Mouse (Mus musculus) MEL (cell line): ENCODE results near the gene Lrrk1.

Source experiments
- BHLHE40 ChIP-seq: IDR thresholded peaks from 2 replicates; pipeline ENCODE4 v1.6.1; 2012; ENCODE audit warnings: low read depth, mild to moderate bottlenecking, inconsistent platforms, low read length, improper control_type of control experiment, borderline replicate concordance
- CTCF ChIP-seq, 3 experiments: IDR thresholded peaks in 2 of 3; conservative IDR thresholded peaks in 1 of 3; 2 replicates each; pipeline ENCODE4 v1.5.1; 2011 to 2012; ENCODE audit warnings: low read length in 3 of 3, low read depth in 2 of 3, mild to moderate bottlenecking in 2 of 3, improper control_type of control experiment in 1 of 3, inconsistent platforms in 1 of 3, mixed read lengths in 1 of 3, moderate library complexity in 1 of 3; ENCODE audit not compliant: control insufficient read depth in 1 of 3, insufficient read depth in 1 of 3, poor library complexity in 1 of 3, severe bottlenecking in 1 of 3
- EP300 ChIP-seq, 2 experiments: IDR thresholded peaks; 2 replicates each; pipeline ENCODE4 v1.6.1; 2011; ENCODE audit warnings: improper control_type of control experiment in 2 of 2, low read length in 2 of 2, low read depth in 1 of 2, mild to moderate bottlenecking in 1 of 2
- GATA1 ChIP-seq: IDR thresholded peaks from 2 replicates; pipeline ENCODE4 v1.6.1; 2011; ENCODE audit warnings: low read depth, low read length, improper control_type of control experiment
- JUND ChIP-seq: IDR thresholded peaks from 2 replicates; pipeline ENCODE4 v1.6.1; 2011; ENCODE audit warnings: low read depth, mild to moderate bottlenecking, improper control_type of control experiment, low read length
- MAX ChIP-seq: IDR thresholded peaks from 2 replicates; pipeline ENCODE4 v1.6.1; 2011; ENCODE audit warnings: low read length, improper control_type of control experiment
- MXI1 ChIP-seq: IDR thresholded peaks from 2 replicates; pipeline ENCODE4 v1.6.1; 2011; ENCODE audit warnings: mild to moderate bottlenecking, low read depth, low read length, improper control_type of control experiment
- POLR2A ChIP-seq, 2 experiments: IDR thresholded peaks; 2 replicates each; pipeline ENCODE4 v1.6.1; 2011 to 2012; ENCODE audit warnings: low read length in 2 of 2, mild to moderate bottlenecking in 2 of 2, control low read depth in 1 of 2, improper control_type of control experiment in 1 of 2, low read depth in 1 of 2, moderate library complexity in 1 of 2; ENCODE audit not compliant: control insufficient read depth in 1 of 2, insufficient read depth in 1 of 2, poor library complexity in 1 of 2
- POLR2AphosphoS2 ChIP-seq: IDR thresholded peaks from 2 replicates; pipeline ENCODE4 v1.6.1; 2011; ENCODE audit warnings: low read length, improper control_type of control experiment
- RCOR1 ChIP-seq: IDR thresholded peaks from 2 replicates; pipeline ENCODE4 v1.6.1; 2012; ENCODE audit warnings: low read depth, mild to moderate bottlenecking, inconsistent platforms, low read length, improper control_type of control experiment
- SMC3 ChIP-seq: IDR thresholded peaks from 2 replicates; pipeline ENCODE4 v1.6.1; 2011; ENCODE audit warnings: low read depth, low read length, improper control_type of control experiment
- TAL1 ChIP-seq: IDR thresholded peaks from 2 replicates; pipeline ENCODE4 v1.6.1; 2012; ENCODE audit warnings: mild to moderate bottlenecking, inconsistent platforms, low read length, moderate library complexity, mixed read lengths
- USF1 ChIP-seq: IDR thresholded peaks from 2 replicates; pipeline ENCODE4 v1.6.1; 2014; ENCODE audit warnings: low read depth, mild to moderate bottlenecking, inconsistent platforms, low read length, improper control_type of control experiment, moderate library complexity

DNA sequence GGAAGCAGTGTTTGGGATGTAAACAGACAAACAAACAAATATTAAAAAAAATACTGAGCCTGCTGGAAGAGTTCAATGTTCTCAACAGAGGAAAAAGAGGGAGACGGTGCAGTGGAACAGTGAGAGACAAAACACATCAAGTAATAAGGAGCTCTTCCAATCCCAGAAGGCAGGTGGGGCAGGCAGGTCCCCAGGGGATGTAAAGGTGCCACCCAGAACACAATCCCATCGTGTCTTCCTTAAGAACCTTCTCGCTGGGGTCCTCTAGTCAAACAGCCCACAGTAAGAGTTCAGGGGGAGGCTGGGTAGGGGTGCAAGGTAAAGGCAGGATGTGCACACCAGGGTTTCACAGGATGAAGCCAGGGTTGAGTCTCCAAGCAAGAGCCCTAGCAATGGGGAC, 14.8 kb downstream of the Lrrk1 start:
- TF ChIP-seq MXI1 (no peak), RCOR1 (no peak), POLR2AphosphoS2 (no peak), EP300 (IDR thresholded peaks at IDR 0.05; ENCODE audit: low read depth in 1 of 2, low read length in 2 of 2) (no peak), CTCF (IDR thresholded peaks at IDR 0.05 in 2 of 3, conservative IDR thresholded peaks at IDR 0.05 in 1 of 3; ENCODE audit: control insufficient read depth in 1 of 3, insufficient read depth in 1 of 3, low read depth in 2 of 3, low read length in 3 of 3, poor library complexity in 1 of 3, severe bottlenecking in 1 of 3) (no peak), BHLHE40 (no peak), GATA1 (no peak), MAX (no peak), TAL1 (no peak), POLR2A (IDR thresholded peaks at IDR 0.05; ENCODE audit: control insufficient read depth in 1 of 2, insufficient read depth in 1 of 2, low read depth in 1 of 2, low read length in 2 of 2, poor library complexity in 1 of 2) (no peak), JUND (no peak), USF1 (no peak), SMC3 (no peak)
